Mouse (Mus musculus): ENCODE measurements around the gene Olfr156. TPM values are rescaled to one million over a fixed set of nuclear protein-coding genes. Genes with fewer than 3 reads are reported as not detected.
"Not testable (repeated sequence)": the region's sequence is repeated elsewhere in the genome, so short reads cannot be mapped to it uniquely, and the experiment has no call there.

The Olfr156 gene
- total RNA-seq (2021): not detected
- long read RNA-seq, experiment 1: 0 reads
- long read RNA-seq, experiment 2: 0 reads

DNA sequence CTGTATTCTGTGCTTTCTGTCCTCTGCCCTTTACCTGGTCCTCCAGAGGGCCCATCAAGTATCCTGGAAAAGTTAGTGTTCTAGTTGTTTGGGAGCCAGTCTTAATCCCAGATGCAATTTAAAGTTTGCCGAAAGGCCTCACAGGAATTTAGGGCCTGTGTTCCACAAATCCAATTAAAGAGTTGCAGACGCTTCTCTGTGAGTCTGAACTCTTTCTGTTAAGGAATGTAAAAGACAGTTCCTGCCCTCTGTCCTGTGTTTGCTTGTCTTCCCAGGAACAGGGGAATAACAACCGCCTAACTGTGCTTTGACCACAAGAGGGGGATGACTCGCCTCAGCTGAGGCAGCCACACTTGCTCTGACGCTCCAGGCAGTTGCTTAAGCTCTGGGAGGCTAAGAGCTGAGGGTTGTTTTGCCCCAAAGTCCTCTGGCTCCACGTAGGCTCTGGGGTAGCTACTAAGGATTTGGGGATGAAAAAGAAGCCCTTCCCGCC is at the start of gene Olfr156:
Olfr156 (minus strand) TSS at position 51 of the 493 bp plus-strand sequence.
- intact Hi-C loops (cut with DNase I; ENCODE audit: low total_unique reads): no loop called here
- peak; percentile 27 for DNase-seq

DNA sequence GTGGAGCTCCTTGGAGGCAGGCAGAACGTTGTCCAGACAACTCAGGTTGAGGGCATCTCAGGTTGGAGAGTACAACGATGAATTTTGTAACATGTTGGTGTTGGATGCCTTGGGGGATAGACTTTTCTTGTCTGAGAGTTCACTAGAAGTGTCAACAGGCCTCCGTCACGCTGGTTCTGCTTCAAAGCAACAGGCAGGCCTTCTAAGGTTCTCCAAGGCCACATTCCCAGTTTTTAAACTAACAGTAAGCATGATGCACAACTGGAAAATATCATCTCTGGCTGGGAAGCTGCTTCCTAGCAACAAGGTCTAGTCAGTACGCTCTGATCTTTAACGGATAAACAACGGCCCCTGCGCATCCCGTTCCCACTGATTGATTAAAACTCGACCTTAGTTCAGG is 46.1 kb upstream of the Olfr156 start:
- intact Hi-C loops (cut with DNase I; ENCODE audit: low total_unique reads): no loop called here
- no peak for DNase-seq

- DNase-seq: no peak
- intact Hi-C loops (cut with DNase I; ENCODE audit: low total_unique reads): loop anchor here (5.0 kb wide), 1 partner anchor 101 kb away; no protein-coding TSS in a partner anchor
Measured at GRCm38 (mm10) chr4:43863298-43863697, 39.6 kb upstream of the Olfr156 start.

- DNase-seq: peak; percentile 56
- intact Hi-C loops (cut with DNase I; ENCODE audit: low total_unique reads): loop anchor here (5.0 kb wide), 1 partner anchor 99 kb away; no protein-coding TSS in a partner anchor
Measured at GRCm38 (mm10) chr4:43860744-43861519, 37.2 kb upstream of the Olfr156 start.

DNA sequence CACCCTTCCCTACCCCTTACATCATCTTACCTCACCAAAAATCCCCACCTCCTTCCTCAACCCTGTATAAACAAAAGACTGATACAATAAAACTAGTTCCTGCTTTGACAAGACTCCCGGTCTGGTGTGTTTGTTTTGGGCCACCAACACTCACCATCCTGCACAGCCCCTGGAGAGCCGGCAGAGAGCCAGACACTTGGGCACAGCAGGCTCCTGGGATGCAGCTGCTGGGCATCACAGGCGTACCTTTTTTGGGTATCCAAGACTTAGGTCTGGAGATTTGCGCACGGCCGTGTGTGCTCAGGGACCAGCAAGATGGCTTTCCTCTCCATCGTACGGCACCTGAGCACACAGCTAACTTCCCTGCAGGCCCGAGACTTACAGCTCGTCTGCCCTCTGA is 36.2 kb upstream of the Olfr156 start:
- DNase-seq: no peak
- intact Hi-C loops (cut with DNase I; ENCODE audit: low total_unique reads): loop anchor here (5.0 kb wide), 1 partner anchor 98 kb away; no protein-coding TSS in a partner anchor

DNA sequence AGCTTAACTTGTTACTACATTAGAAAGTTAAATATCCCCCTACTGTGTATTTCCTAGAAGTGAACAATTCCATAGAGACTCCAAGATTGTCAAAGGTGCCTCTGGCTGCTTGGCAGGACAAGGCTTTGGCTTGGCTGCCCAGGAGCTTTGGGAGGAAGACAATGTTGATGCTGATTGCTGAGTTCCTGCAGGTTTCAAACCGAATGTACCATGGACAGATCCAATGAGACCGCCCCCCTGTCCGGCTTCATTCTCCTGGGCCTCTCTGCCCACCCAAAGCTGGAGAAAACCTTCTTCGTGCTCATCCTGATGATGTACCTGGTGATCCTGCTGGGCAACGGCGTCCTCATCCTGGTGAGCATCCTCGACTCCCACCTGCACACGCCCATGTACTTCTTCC is 30.4 kb upstream of the Olfr156 start:
- intact Hi-C loops (cut with DNase I; ENCODE audit: low total_unique reads): no loop called here

GRCm38 (mm10) chr4:43851265-43851664 is 27.6 kb upstream of the Olfr156 start, which contains the start of gene Olfr155:
TSS of gene Olfr155 (plus strand) at chr4:43851565.
- intact Hi-C loops (cut with DNase I; ENCODE audit: low total_unique reads): no loop called here

More for the DNA sequence above, 30.4 kb upstream of the Olfr156 start:
- no peak for DNase-seq

GRCm38 (mm10) chr4:43840101-43840500 is 16.4 kb upstream of the Olfr156 start, which contains the start of gene Olfr157:
TSS of gene Olfr157 (minus strand) at chr4:43840201.
- intact Hi-C loops (cut with DNase I; ENCODE audit: low total_unique reads): no loop called here
- no peak for DNase-seq

More at GRCm38 (mm10) chr4:43851265-43851664, 27.6 kb upstream of the Olfr156 start, which contains the start of gene Olfr155:
- no peak for DNase-seq

GRCm38 (mm10) chr4:43838326-43838725 is 14.6 kb upstream of the Olfr156 start:
- intact Hi-C loops (cut with DNase I; ENCODE audit: low total_unique reads): no loop called here
- no peak for DNase-seq

DNA sequence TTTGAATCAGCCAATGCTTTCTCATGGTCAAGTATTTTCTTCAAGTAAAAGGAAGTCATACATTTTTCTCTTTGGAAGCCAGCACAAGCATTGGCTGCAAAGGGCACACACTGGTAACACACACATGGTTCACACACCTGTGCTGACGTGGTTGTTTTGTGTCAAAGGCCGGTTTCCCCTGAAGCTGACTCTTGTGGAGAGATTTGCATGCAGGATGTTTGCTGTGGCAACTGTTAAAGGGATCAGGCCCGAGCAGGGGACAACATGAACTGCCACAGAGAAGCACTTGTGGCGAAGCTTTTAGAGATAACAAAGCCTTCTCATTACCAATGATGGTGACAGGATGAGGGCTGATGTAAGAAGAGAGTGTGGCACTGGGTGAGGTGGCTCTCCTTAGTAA is 11.1 kb upstream of the Olfr156 start:
- intact Hi-C loops (cut with DNase I; ENCODE audit: low total_unique reads): no loop called here
- no peak for DNase-seq

DNA sequence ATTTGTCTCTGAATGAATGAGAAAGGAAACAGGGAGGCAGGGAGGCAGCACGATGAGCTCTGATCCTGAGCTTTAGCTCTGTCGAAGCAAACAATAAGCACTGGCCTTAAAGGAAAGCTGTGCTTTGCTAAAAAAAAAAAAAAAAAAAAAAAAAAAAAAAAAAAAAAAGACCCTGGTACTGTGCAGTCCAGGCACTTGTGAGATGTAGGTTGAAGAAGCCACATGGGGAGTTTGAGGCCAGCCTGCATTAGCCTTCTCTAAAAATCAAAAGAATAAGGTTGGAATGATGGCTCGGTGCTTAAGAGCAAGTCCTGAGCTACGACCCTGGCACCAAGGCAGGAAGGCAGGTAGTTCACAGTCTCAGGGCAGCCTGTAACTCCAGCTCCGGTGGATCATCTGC is 10.1 kb upstream of the Olfr156 start:
- intact Hi-C loops (cut with DNase I; ENCODE audit: low total_unique reads): no loop called here
- DNase-seq: no peak

DNA sequence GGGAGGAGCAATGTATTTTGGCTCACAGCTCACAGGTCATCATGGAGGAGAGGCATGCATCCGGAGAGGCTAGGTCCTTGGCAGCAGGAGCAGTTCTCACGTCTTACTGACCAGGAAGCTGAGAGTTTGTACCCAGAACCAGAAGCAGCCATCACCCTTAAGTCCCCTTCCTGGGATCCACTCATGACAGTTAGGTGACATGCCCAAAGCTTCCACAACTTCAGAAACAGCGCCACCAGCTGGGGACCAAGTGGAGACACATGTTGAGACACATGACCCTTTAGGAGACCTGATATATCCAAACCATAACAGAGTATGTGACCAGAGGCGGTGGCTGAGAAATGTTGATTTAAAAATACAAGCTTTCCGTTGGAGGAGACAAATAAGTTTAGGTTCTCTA is 8.3 kb upstream of the Olfr156 start:
- intact Hi-C loops (cut with DNase I; ENCODE audit: low total_unique reads): no loop called here
- no peak for DNase-seq

- DNase-seq: no peak
- intact Hi-C loops (cut with DNase I; ENCODE audit: low total_unique reads): no loop called here
Measured at GRCm38 (mm10) chr4:43828806-43829205, 5.1 kb upstream of the Olfr156 start.

GRCm38 (mm10) chr4:43822896-43823550 is 672 bp downstream of the Olfr156 start:
- intact Hi-C loops (cut with DNase I; ENCODE audit: low total_unique reads): no loop called here
- no peak for DNase-seq

GRCm38 (mm10) chr4:43798936-43799335 is 24.8 kb downstream of the Olfr156 start:
- no peak for DNase-seq
- intact Hi-C loops (cut with DNase I; ENCODE audit: low total_unique reads): no loop called here

- intact Hi-C loops (cut with DNase I; ENCODE audit: low total_unique reads); DNase-seq: not testable (repeated sequence)
Measured at GRCm38 (mm10) chr4:43795844-43796243, 27.9 kb downstream of the Olfr156 start.

GRCm38 (mm10) chr4:43795296-43795695 is 28.4 kb downstream of the Olfr156 start:
- intact Hi-C loops (cut with DNase I; ENCODE audit: low total_unique reads): no loop called here

GRCm38 (mm10) chr4:43772304-43772703 is 51.4 kb downstream of the Olfr156 start:
- intact Hi-C loops (cut with DNase I; ENCODE audit: low total_unique reads): loop anchor here (2.0 kb wide), 1 partner anchor 76 kb away; no protein-coding TSS in a partner anchor

More at GRCm38 (mm10) chr4:43795296-43795695, 28.4 kb downstream of the Olfr156 start:
- DNase-seq: no peak

GRCm38 (mm10) chr4:43771626-43772025 is 52.1 kb downstream of the Olfr156 start:
- DNase-seq: no peak
- intact Hi-C loops (cut with DNase I; ENCODE audit: low total_unique reads): loop anchor here (2.0 kb wide), 1 partner anchor 77 kb away; no protein-coding TSS in a partner anchor

More at GRCm38 (mm10) chr4:43772304-43772703, 51.4 kb downstream of the Olfr156 start:
- DNase-seq: no peak

GRCm38 (mm10) chr4:43770909-43771308 is 52.8 kb downstream of the Olfr156 start, which contains the start of gene Olfr159:
TSS of gene Olfr159 (minus strand) at chr4:43771009.
- no peak for DNase-seq
- intact Hi-C loops (cut with DNase I; ENCODE audit: low total_unique reads): no loop called here
